In genomic region chr3:142282706-142283105, GRCm38 (mm10) we compare ENCODE assay signal across 8 mouse cellular contexts.
A peak's percentile ranks its signal among the peaks of the same experiment; 100 is the strongest.
DNase-seq lines count a peak whose midpoint lies in the region; ATAC-seq and TF ChIP-seq lines count a peak whose summit lies in the region.

No protein-coding gene starts in this region.

- H3K4me3 ChIP-seq in G1E (ENCODE audit: low read depth, low read length): no peak overlapping the region
- H3K4me3 ChIP-seq in forebrain, embryonic 12.5 days (replicated peaks): no peak overlapping the region
- no peak overlapping the region for H3K4me3 ChIP-seq in hindbrain, embryonic 10.5 days
- peak overlapping the region; percentile 26 for H3K4me3 ChIP-seq in lung, embryonic 15.5 days
- peak overlapping the region; percentile 10; the same call in 1 of the 2 replicates for H3K4me3 ChIP-seq in olfactory bulb, adult 2 months (ENCODE audit: insufficient read depth, low read depth, low read length)

- no peak for TF ChIP-seq CTCF in G1E (IDR thresholded peaks at IDR 0.05; ENCODE audit: low read depth, low read length)
- TF ChIP-seq CTCF in olfactory bulb, adult 2 months (IDR thresholded peaks at IDR 0.05; ENCODE audit: insufficient read depth, low read depth, low read length): no peak

- TF ChIP-seq POLR2A in olfactory bulb, adult 2 months (IDR thresholded peaks at IDR 0.05; ENCODE audit: insufficient read depth, low read depth, low read length): no peak

- H3K9ac ChIP-seq in forebrain, embryonic 12.5 days: no peak overlapping the region
- H3K9ac ChIP-seq in lung, embryonic 15.5 days: no peak overlapping the region; the same call in 1 of the 2 replicates

- H3K36me3 ChIP-seq in G1E (replicated peaks): peaks cover 20% of the 10 kb centered on the region
- H3K36me3 ChIP-seq in forebrain, embryonic 12.5 days (replicated peaks): no peaks in the 10 kb centered on the region
- no peaks in the 10 kb centered on the region for H3K36me3 ChIP-seq in hindbrain, embryonic 10.5 days
- no peaks in the 10 kb centered on the region for H3K36me3 ChIP-seq in lung, embryonic 15.5 days

- no peak for DNase-seq in G1E (ENCODE audit: low spot score)
- peak; percentile 47 for DNase-seq in c-Kit-positive CD71-positive TER-119-positive erythroid progenitor cells, embryonic 14.5 days (ENCODE audit: low spot score)
- DNase-seq in hindbrain, embryonic 10.5 days (ENCODE audit: low spot score): peak; percentile 33
- peak; percentile 61 for DNase-seq in layer of hippocampus, adult 9-11 months
- peak; percentile 65 for DNase-seq in thymus, postnatal 14 days

- no peak overlapping the region for H3K4me2 ChIP-seq in forebrain, embryonic 12.5 days
- H3K4me2 ChIP-seq in lung, embryonic 15.5 days: peak overlapping the region; percentile 38

- H3K4me1 ChIP-seq in G1E (ENCODE audit: insufficient read depth, low read depth, low read length): peaks cover 17% of the 10 kb centered on the region
- H3K4me1 ChIP-seq in forebrain, embryonic 12.5 days: no peaks in the 10 kb centered on the region
- H3K4me1 ChIP-seq in hindbrain, embryonic 10.5 days (replicated peaks): 0 out of 2 replicates have a peak, but pooled peaks cover 5% of the 10 kb centered on the region
- no peaks in the 10 kb centered on the region; the same call in 1 of the 2 replicates for H3K4me1 ChIP-seq in lung, embryonic 15.5 days
- peaks cover 3% of the 10 kb centered on the region; the same call in 1 of the 2 replicates for H3K4me1 ChIP-seq in olfactory bulb, adult 2 months (ENCODE audit: control insufficient read depth, insufficient read depth, low read length)

- ATAC-seq in G1E (ENCODE audit: extremely low read depth, insufficient number of reproducible peaks, low FRiP score, poor library complexity, severe bottlenecking): peak; percentile 45; the same call in 1 of the 2 replicates
- ATAC-seq in forebrain, embryonic 12.5 days (ENCODE audit: low FRiP score): peak; percentile 82; the same call in 1 of the 2 replicates
- no peak for ATAC-seq in lung, embryonic 15.5 days (ENCODE audit: borderline replicate concordance, extremely low read depth, low FRiP score, low TSS enrichment)

- no peaks in the 10 kb centered on the region for H3K27me3 ChIP-seq in G1E (ENCODE audit: insufficient read depth, low read length)
- H3K27me3 ChIP-seq in forebrain, embryonic 12.5 days: no peaks in the 10 kb centered on the region
- H3K27me3 ChIP-seq in hindbrain, embryonic 10.5 days (ENCODE audit: insufficient read depth, poor library complexity, severe bottlenecking): no peaks in the 10 kb centered on the region
- no peaks in the 10 kb centered on the region for H3K27me3 ChIP-seq in lung, embryonic 15.5 days

- H3K27ac ChIP-seq in forebrain, embryonic 12.5 days: no peak overlapping the region
- no peak overlapping the region for H3K27ac ChIP-seq in hindbrain, embryonic 10.5 days
- H3K27ac ChIP-seq in lung, embryonic 15.5 days: no peak overlapping the region
- no peak overlapping the region for H3K27ac ChIP-seq in olfactory bulb, adult 2 months (ENCODE audit: insufficient read depth, low read depth, low read length)

- no peaks in the 10 kb centered on the region for H3K9me3 ChIP-seq in G1E (replicated peaks)
- H3K9me3 ChIP-seq in forebrain, embryonic 12.5 days: no peaks in the 10 kb centered on the region
- H3K9me3 ChIP-seq in hindbrain, embryonic 10.5 days: no peaks in the 10 kb centered on the region
- no peaks in the 10 kb centered on the region for H3K9me3 ChIP-seq in lung, embryonic 15.5 days

- 47% methylated on average over 9 of the region's 9 CpGs for WGBS in forebrain, embryonic 12.5 days
- 59% methylated on average over 9 of the region's 9 CpGs for WGBS in hindbrain, embryonic 10.5 days
- WGBS in lung, embryonic 15.5 days: 33% methylated on average over 9 of the region's 9 CpGs
- WGBS in olfactory bulb, adult 2 months: 26% methylated on average over 9 of the region's 9 CpGs

Comparison
In these comparisons a context has a peak if more than half of its experiments do, and no peak if none do; other contexts are left out.
1. H3K4me3 ChIP-seq: peak in lung, embryonic 15.5 days (single experiment) and olfactory bulb, adult 2 months (single experiment); none in G1E (single experiment), forebrain, embryonic 12.5 days (single experiment) and hindbrain, embryonic 10.5 days (single experiment).